Mouse (Mus musculus): ENCODE measurements at regions not wholly inside any gene's neighbourhood (a gene's known extent, or its start where the extent isn't known, plus 50 kb on each side); places are given as distances from the start of the nearest gene placed in this dataset.

- TF ChIP-seq CTCF (IDR thresholded peaks at IDR 0.05; ENCODE audit: low read depth) (no peak), EP300 (IDR thresholded peaks at IDR 0.05; ENCODE audit: low read depth) (no peak)
Measured at GRCm38 (mm10) chr12:79944090-79944489, 168.7 kb downstream of the Zfp36l1 start.
